Mouse (Mus musculus) cerebellum, adult 2 months (tissue): ENCODE measurements around the gene Zmynd10.

Experiments
- CTCF ChIP-seq: fragments of 200-500 bp; IDR thresholded peaks from 2 replicates; pipeline ENCODE4 v1.5.1; 2011; ENCODE audit warnings: low read depth, mild to moderate bottlenecking, control low read depth, low read length, moderate library complexity, borderline replicate concordance; ENCODE audit not compliant: insufficient read depth
- POLR2A ChIP-seq: fragments of 200-500 bp; IDR thresholded peaks from 2 replicates; pipeline ENCODE4 v1.6.1; 2011; ENCODE audit warnings: low read length, control low read depth, borderline replicate concordance; ENCODE audit not compliant: insufficient read depth

DNA sequence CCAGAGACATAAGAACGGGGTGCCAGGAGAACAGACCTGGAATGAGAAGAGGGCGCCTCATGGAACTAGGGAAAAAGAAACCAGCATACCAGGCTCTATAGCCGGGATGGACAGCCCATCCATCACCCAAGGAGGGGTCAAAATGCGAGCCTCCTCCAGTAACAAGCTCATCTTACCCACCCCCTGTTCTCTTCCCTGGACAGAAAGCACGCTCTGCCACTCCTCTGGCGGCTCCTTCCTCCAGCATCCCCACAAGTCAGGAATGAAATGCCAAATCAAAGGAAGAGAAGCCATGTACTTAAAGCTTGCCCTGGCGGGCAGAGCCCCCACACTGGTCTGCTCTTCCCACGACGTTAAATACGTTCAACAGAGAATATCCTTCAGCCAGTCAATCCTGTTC is 6.1 kb upstream of the Zmynd10 start:
- TF ChIP-seq CTCF (no peak), POLR2A (no peak)
